Mouse (Mus musculus) cerebellum, adult 9-10 months (tissue): ENCODE data around the gene Acd.
A peak's percentile ranks its signal among the peaks of the same experiment; 100 is the strongest.

Experiments
- DNase-seq: peaks from one replicate; pipeline ENCODE4 v3.0.0; 2022

Gene Acd

DNA sequence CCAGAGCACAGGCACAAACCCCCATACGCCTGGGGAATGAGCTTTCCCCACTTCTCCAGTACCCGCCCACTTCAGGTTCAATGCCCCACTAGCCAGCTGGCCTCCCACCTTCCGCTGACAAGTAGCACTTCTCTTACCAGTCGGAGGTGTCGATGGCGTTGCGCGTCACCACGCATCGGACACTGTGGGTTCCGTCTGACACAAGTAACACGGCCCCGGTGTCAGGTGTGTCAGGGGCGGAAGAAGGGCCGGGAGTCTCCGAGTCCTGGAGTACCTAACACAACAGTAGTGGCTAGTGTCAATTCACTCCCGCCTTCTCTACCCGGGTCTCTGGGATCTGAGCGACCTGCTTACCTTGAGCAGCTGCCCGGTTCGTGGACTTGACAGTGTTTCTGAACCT is 336 bp downstream of the Acd start:
- DNase-seq: no peak

DNA sequence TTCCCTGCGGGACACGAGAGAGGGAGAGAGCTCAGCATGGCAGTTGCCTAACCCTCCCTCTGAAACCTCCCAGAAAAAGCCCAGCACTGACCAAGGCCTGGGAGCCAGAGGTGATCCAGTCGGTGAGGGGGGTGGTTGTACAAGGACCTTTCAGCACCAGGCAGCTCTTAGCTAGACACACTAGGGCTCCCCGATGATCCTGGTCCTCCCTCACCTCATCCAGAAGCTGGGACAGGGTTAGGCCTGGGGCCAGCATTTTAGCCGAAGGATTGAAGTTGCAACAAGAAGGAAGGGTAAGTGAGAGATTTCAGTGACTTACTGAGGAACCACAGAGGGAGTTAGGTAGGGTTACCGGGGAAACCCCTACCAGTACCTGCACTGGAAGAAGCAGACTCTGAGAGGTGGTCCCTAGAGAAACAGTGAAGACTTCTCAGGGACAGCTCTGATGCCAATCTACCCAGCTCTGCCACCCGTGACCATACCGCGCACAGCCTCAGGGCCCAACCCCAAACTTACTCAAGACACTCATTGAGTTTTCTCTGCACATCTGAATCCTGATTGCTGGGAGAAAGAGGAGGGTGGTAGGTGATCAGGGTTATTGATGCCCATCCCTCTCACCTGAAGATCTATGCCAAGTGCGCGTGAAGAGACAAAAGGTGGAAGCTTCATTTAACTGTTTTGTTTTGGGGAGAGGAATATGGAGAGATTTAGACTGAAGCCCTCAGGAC is 1.2 kb downstream of the Acd start:
- DNase-seq: peak; percentile 59

DNA sequence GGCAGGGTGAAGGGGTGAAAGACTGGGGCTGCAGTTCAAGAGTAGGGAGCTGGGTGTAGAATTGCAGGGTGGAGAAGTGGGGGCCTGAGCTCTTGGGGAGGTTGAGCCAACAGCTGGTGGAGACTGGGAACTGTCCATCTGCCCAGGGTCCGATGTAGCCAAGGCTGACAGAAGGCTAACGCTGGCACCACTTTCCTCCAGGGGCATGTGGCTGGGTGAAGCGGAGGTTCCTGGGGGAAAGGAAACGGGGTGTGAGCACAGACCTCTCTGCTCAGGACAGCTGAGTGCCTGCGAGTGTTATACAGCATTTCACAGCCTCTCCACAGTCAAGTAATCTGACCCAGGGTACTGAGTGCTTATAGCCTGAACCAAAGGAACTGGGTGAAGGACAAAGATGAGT is 2.2 kb downstream of the Acd start:
- DNase-seq: no peak

DNA sequence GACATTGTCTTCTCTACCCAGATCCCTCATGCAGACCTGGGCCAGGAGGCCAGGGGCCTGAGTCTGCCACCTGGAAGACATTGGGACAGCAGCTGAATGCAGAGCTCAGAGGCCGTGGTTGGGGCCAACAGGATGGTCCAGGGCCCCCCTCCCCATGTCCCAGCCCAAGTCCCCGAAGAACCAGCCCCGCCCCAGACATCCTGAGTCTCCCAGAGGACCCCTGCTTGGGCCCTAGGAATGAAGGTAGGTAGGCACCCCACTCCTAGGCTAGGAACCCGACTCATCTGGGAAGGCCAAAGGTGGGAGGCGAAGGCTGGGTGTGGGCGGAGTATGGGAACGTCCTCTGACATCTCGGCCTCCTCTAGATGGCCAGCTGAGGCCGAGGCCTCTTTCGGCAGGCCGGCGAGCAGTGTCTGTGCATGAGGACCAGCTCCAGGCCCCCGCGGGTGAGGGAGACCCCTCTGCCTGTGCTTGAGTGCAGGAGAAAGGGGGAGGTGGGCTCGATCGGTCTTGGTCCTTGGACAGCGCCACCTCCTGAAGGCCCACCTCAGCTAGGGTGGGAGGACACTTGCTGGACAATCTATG is 3.6 kb downstream of the Acd start:
- no peak for DNase-seq

DNA sequence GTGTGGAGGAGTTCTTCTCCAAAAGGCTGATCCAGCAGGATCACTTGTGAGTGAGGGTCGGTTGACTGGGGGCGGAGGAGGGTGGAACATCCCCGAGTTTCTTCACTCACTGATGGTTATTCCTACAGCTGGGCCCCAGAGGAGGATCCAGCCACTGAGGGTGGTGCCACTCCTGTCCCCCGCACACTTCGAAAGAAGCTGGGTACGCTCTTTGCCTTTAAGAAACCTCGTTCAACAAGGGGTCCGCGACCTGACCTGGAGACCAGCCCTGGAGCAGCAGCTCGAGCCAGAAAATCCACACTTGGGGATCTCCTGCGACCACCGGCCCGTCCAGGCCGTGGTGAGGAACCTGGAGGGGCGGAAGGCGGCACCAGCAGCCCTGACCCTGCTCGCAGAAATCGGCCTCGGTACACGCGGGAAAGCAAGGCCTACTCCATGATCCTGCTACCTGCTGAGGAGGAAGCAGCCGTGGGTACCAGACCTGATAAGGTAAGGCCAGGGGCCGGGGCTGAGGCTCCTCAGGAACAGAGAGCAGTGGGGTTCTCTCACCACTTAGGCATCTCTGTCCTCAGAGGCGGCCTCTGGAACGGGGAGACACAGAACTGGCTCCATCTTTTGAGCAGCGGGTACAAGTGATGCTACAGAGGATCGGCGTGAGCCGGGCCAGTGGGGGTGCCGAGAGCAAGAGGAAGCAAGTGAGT is 5.7 kb downstream of the Acd start:
- no peak for DNase-seq

DNA sequence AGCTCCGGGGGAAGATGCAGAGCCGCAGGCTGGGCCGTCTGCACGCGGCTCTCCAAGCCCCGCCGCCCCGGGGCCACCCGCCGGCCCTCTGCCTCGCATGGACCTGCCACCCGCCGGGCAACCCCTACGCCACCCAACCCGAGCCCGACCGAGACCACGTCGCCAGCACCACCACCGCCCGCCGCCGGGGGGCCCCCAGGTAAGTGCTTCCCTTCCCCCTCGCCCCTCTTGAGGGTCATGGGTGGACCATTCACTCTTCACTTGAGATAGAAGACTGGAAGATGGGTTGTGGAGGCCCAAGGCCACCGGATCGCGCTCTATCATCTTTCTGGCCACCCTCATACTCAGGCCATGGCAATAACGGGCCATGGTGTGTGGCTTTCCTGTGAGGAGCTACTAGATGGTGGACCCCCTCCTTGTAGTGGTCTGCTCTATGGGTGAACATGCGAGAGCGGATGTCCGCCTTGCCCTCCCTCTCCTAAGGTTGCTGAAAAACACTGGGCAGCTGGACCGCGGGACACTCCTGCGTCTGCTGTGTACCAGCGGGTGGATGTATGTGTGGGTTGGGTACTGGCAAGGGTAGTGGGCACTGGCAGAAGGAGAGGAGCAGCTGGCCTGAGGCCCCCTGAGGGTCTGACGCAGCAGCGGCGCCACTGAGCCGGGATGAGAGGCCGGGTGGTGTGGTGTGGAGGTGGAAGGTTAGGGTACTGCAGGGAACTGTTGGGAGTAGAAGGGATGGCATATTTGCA is 6.7 kb downstream of the Acd start:
- DNase-seq: peak; percentile 80

DNA sequence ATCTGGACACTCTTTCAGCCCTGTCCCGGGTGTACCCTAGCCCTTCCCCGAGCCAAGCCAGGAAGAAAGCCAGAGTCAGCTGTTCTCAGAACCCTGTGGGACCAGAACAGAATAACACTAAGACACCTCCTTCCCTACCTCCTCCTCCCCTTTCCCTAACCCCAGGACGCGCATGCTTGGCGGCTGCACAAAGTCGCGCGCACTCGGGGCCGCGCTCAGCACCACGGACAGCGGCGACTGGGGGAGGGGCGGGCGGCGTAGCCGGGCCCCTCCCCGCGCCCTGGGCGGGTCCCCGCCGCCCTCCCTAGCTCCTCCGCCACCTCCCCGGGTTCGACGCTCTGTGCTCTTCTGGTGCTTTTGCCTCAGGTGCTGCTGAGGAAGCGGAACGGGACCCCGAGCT is 7.3 kb downstream of the Acd start:
- peak; percentile 87 for DNase-seq

DNA sequence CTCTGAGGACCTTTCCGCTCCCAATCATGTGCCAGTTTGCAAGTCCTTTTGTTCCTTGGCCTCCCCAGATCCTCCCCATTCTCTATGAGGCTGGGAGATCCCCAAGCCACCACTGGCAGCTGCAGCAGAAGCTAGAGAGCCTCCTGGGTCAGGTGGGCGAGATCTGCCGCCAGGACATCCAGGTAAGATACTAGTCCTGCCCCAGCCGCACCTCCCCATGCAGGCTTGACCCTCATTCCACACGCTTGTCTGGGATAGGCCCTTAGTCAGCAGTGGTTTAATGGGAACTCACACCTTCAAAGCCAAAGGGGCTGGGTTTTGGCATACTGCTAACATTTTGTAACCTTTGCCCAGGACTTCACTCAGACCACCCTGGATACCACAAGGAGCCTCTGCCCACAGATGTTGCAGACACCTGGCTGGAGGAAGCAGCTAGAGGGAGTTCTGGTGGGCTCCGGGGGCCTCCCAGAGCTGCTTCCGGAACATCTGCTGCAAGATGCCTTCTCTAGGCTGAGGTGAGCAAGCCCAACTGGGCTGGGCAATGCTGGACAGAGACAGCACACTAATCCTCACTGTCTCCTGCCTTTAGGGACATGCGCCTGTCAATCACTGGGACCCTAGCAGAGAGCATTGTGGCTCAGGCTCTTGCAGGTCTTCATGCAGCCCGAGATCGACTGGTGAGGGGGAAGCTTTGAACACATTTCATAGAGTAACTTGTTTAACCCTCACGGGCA is 8.3 kb downstream of the Acd start:
- peak; percentile 52 for DNase-seq

DNA sequence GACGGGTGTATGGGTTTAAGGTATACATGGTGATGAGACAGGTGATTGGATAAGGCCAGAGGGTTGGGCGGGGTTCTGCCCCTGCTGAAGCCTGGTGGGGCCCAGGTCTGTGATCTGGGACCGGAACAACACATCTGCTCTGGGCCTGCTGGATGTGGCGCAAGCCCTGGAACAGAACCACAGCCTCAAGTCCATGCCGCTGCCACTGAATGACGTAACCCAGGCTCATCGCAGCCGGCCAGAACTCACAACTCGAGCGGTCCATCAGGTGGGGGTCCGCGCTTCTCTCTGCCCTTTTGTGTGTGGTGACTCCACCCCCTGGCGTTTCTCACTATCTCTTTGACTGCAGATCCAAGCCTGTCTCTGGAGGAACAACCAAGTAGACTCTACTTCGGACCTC is 9.9 kb downstream of the Acd start:
- no peak for DNase-seq

DNA sequence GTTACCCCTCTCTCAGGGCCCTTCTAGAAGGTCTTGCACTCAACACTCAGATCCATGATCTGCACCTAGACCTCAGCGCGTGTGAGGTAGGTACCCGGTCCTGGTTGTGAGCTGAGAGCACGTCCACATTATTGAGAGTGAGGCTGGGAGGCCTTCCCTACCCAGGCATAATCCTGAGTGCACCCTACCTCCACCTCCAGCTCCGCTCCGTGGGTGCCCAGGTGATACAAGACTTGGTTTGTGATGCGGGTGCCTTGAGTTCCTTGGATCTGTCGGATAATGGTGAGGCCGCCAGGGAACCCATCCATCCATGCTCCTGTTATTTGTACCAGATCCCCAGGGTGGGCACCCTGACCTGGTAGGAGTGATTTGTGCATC is 10.9 kb downstream of the Acd start:
- no peak for DNase-seq

DNA sequence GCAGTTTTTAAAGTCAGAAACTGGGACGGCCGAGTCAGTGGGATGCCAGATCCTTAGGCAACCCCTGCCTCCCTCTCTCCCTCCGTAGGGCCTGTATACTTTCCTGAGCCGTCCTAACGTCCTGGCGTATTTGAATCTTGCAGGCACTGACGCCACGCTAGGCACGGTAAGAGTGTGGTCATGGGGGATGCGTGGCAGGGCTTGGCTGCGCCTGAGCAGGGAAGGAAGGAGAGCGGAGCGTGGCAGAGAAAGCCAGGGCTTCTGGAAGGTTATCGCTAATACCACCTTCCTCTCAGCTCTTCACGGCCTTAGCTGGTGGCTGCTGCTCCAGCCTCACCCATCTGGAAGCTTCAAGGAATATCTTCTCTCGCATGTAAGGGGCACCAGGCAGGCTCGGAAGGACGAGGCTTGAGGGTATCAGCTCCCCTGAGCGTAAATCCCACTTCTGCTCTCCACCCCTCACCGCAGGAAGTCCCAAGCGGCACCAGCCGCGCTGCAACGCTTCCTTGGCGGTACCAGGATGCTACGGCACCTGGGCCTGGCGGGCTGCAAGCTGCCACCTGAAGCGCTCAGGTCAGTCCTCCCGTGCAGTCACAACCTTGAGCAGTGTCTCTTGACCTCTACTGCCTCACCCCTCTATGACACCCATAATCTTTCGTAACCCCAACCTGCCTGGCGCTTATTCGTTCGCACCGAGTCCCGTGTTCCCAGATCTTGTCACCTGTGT is 11.5 kb downstream of the Acd start:
- DNase-seq: peak; percentile 9

DNA sequence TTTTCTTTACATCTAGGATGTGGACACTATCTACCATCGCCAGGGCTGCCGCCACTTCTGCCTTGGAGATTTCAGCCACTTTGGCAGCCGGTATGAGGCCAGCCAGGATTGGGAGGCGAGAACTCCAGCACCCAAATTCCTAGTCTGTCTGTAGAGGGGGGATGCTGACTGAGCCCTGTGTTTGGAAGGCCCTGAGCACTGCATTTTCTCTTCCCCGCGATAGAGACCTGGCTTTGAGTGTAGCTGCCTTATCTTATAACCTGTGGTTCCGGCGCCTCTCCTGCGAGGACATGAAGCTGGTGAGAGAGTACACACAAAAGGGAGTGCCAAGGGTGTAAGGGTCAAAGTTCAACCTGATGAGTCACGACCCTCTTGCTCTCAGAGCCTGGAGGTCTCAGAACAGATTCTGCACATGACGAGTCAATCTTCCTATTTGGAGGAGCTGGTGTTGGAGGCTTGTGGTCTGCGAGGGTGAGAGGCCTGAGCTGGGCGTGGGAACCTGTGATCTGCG is 12.6 kb downstream of the Acd start:
- no peak for DNase-seq

DNA sequence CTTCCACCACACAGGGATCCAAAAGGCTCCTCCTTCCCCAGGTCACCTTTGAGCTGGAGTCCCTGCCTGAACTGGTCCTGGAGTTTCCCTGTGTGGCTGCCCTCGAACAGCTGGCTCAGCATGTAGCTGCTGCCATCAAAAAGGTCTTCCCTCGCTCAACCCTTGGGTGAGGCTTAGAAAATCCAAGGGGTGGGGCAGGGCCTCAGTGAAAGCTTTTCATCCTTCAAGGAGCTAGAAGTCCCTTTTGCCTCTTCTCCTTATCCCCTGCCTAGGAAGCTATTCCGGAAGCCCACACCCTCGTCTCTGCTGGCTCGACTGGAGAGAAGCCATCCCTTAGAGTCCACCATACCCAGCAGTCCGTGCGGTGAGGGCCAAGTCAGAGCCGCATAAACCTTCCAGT is 13.4 kb downstream of the Acd start:
- no peak for DNase-seq

DNA sequence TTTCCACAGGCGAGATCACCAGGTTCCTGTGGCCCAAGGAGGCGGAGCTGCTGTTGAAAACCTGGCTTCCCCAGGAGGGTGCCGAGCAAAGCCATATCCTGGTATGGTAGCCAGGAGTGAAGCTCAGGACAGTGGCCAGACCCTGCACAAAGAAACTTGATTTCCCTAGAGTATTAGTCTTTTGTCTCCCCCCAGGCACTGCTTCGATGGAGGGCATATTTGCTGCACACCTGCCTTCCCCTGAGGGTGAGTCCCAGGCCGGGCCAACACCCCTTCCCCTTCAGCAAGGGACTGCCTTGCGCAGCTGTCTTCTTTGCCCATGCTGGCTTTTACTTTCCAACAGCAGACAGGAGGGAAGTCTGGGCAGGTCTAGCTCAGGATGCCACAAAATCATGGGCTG is 14.4 kb downstream of the Acd start:
- DNase-seq: no peak

DNA sequence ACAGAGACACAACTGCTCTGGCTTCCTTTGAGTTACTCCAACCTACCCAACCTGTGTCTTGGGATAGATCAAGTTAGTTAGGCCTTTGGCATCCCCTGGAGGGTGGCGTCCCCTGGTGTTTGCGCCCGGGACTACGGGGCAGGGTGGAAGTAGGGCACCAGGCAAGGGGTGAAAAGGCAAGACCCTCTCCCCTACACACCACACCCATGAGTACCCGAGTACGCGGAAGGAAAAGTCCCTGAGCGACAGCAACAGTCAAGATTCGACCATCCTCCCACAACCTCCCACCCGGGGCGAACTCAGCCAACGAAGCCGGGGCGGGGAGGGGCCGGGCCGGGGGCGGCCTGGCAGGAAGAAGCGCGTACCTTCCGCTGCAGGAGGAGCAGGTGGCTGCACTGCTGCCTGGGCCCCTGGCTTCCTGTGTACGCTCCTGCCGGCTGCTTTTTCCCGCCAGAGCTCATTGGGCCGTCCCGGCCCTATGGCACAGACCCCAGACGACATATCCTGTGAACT is 15.1 kb downstream of the Acd start, which contains the start of gene Carmil2:
Gene Carmil2, plus strand, starts transcription at position 479 of the 513 bp plus-strand sequence.
- peak; percentile 55 for DNase-seq

DNA sequence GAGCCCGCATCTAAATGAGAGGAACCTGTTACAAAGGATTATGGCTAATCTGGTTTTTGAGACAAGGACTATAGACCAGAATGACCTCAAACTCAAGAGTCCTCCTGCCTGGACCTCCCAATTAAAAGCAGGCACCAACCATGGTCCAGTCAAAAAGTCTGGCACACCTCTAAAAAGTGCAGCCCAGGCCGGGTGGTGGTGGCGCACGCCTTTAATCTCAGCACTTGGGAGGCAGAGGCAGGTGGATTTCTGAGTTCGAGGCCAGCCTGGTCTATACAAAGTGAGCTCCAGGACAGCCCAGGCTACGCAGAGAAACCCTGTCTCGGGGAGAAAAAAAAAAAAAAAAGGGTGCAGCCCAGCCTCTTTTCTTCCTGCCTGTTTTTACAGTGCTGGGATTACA is 15.6 kb downstream of the Acd start:
- DNase-seq: no peak

DNA sequence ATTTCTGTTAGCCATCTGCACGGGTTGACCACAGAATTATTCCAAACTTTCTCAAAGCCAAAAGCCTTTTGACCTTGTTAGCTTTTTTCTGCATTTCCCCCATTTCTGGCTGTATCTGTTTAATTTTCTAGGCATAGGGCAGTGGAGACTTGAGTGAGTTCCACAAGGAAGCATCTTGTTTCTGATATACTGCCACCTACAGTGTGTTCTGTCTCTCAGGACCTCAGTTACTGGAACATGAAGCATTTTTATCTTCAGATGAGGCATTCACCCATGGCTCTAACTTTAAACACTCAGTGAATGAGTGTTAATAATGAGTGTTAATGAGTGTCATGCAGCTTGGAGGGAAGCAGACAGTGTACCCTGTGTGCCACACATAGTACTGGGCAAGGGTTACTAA is 23.0 kb downstream of the Acd start:
- no peak for DNase-seq

DNA sequence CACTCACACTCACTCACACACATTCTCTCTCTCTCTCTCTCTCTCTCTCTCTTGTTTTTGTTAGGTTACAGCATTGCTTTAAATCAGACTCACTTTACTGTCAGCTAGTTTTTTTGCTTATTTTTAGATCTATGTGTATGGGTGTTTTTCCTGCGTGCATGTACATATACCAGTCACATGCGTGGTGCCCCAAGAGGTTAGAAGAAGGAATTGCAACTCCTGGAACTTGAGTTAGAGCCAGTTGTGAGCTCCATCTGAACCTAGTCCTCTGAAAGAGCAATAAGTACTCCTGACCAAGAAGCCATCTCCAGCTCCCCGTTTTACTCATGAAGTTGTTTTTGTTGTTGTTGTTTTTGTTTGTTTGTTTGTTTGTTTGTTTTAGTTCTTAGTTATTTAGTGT is 39.7 kb downstream of the Acd start:
- peak; percentile 58 for DNase-seq

DNA sequence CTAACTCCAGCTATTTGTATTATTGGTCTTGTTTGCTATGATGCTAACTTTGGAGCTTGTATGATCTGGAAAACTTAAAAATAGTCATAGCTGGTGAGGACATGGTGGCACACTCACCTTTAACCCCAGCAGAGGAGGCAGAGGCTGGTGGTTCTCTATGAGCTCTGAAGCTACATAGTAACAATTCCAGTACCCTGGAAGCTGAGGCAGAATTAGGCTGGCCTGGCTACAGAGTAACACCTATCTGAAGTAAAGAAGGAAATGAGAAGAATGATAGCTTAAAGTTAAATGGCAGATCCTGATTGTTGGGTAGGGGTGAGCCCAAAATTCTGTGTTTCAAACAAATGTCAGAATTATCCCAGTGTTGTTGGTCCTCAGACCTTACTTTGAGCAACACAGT is 43.3 kb downstream of the Acd start:
- DNase-seq: no peak

DNA sequence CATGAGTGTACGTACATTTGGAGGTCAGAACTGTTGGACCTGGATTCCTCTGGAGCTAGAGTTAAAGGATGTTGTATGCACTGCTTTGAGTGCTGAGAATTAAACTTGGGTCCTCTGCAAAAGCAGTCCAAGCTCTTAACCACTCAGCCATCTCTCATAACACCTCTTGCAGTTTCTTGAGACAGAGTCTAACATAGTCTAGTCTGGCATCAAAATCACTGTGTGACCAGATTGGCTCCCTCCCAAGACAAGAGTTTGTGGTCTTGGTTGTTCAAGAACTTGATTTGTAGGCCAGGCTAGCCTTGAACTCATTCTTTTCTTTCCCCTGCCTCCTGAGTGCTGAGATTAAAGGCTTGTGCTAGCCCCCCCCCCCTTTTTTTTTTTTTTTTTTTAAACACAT is 52.0 kb downstream of the Acd start:
- no peak for DNase-seq
